Mouse (Mus musculus) heart, postnatal 0 days (tissue): ENCODE measurements around the gene Bcl2l11.

Source experiments
- CTCF ChIP-seq: IDR thresholded peaks from 2 replicates; pipeline ENCODE4 v1.5.1; 2016; ENCODE audit warnings: antibody characterized with exemption, control low read depth, low read depth
- EP300 ChIP-seq: IDR thresholded peaks from 2 replicates; pipeline ENCODE4 v1.6.1; 2016; ENCODE audit warnings: antibody characterized with exemption, low read depth

GRCm38 (mm10) chr2:128127121-128127671 is 1.4 kb downstream of the Bcl2l11 start:
- no peak for TF ChIP-seq CTCF
- TF ChIP-seq EP300 = no peak
